Comparison of ENCODE assay signal across 7 mouse cellular contexts in genomic region chr2:90917999-90918698, GRCm38 (mm10). TPM values are rescaled to one million over a fixed set of nuclear protein-coding genes. Genes with fewer than 3 reads are reported as not detected.
DNase-seq lines count a peak whose midpoint lies in the region; ATAC-seq and TF ChIP-seq lines count a peak whose summit lies in the region.

No protein-coding gene starts in this region.

- ATAC-seq in CD4-positive, CD25-positive, alpha-beta regulatory T cell, adult 4 months, result peak; percentile 59
- peak; percentile 72 for ATAC-seq in forebrain, embryonic 13.5 days
- peak; percentile 61 for ATAC-seq in kidney, embryonic 15.5 days (replicated peaks; ENCODE audit: low FRiP score)

- H3K36me3 ChIP-seq in MEL (ENCODE audit: control insufficient read depth in 1 of 2, insufficient read depth in 2 of 2, low read length in 2 of 2), result peaks cover 0 to 15% of the 10 kb centered on the region in 2 experiments; a peak in 3 of 4 replicates
- H3K36me3 ChIP-seq in forebrain, embryonic 13.5 days (ENCODE audit: poor library complexity, severe bottlenecking), result peaks cover 10% of the 10 kb centered on the region
- peaks cover 18% of the 10 kb centered on the region for H3K36me3 ChIP-seq in kidney, embryonic 15.5 days
- H3K36me3 ChIP-seq in megakaryocyte, embryonic 14.5 days (replicated peaks; ENCODE audit: low read length), result peaks cover 21% of the 10 kb centered on the region

- TF ChIP-seq EP300 in MEL (IDR thresholded peaks at IDR 0.05; ENCODE audit: low read depth in 1 of 2, low read length in 2 of 2), result no peak

- peak overlapping the region; percentile 72 for H3K4me2 ChIP-seq in forebrain, embryonic 13.5 days
- peak overlapping the region; percentile 86 for H3K4me2 ChIP-seq in kidney, embryonic 15.5 days

- H3K27ac ChIP-seq in MEL (ENCODE audit: control insufficient read depth, low read depth, low read length), result peak overlapping the region; percentile 58
- H3K27ac ChIP-seq in forebrain, embryonic 13.5 days, result peak overlapping the region; percentile 87
- peak overlapping the region; percentile 94 for H3K27ac ChIP-seq in kidney, embryonic 15.5 days

- 11% methylated on average over 16 of the region's 16 CpGs for WGBS in forebrain, embryonic 13.5 days
- WGBS in kidney, embryonic 15.5 days, result 10% methylated on average over 16 of the region's 16 CpGs

- TF ChIP-seq CTCF in MEL (IDR thresholded peaks at IDR 0.05 in 2 of 3, conservative IDR thresholded peaks at IDR 0.05 in 1 of 3; ENCODE audit: control insufficient read depth in 1 of 3, insufficient read depth in 1 of 3, low read depth in 2 of 3, low read length in 3 of 3, poor library complexity in 1 of 3, severe bottlenecking in 1 of 3), result no peak

- DNase-seq in MEL (ENCODE audit: low read depth, low spot score), result peak; percentile 65
- DNase-seq in left cerebral cortex, adult 11 months (ENCODE audit: low spot score), result no peak
- no peak for DNase-seq in frontal cortex, postnatal 10 days (ENCODE audit: low spot score in 2 of 2)

- peaks cover 31% of the 10 kb centered on the region for H3K79me2 ChIP-seq in MEL (ENCODE audit: control insufficient read depth, insufficient read depth, low read length, poor library complexity)

- peaks cover 0 to 5% of the 10 kb centered on the region in 2 experiments; a peak in 3 of 4 replicates for H3K4me1 ChIP-seq in MEL (ENCODE audit: control insufficient read depth in 1 of 2, insufficient read depth in 2 of 2, low read length in 2 of 2)
- H3K4me1 ChIP-seq in forebrain, embryonic 13.5 days, result peaks cover 39% of the 10 kb centered on the region
- peaks cover 28% of the 10 kb centered on the region for H3K4me1 ChIP-seq in kidney, embryonic 15.5 days
- peaks cover 43% of the 10 kb centered on the region for H3K4me1 ChIP-seq in megakaryocyte, embryonic 14.5 days

- peak in 1 of 2 experiments; percentile 37; a peak in 2 of 4 replicates for TF ChIP-seq POLR2A in MEL (IDR thresholded peaks at IDR 0.05; ENCODE audit: control insufficient read depth in 1 of 2, insufficient read depth in 1 of 2, low read depth in 1 of 2, low read length in 2 of 2, poor library complexity in 1 of 2)

- peak overlapping the region; percentile 93 for H3K9ac ChIP-seq in MEL (ENCODE audit: control insufficient read depth, low read depth, low read length, poor library complexity, severe bottlenecking)
- peak overlapping the region; percentile 95 for H3K9ac ChIP-seq in forebrain, embryonic 13.5 days
- H3K9ac ChIP-seq in kidney, embryonic 15.5 days, result peak overlapping the region; percentile 81

- no peaks in the 10 kb centered on the region for H3K27me3 ChIP-seq in MEL (ENCODE audit: control insufficient read depth in 1 of 2, insufficient read depth in 2 of 2, low read length in 2 of 2)
- no peaks in the 10 kb centered on the region for H3K27me3 ChIP-seq in forebrain, embryonic 13.5 days
- H3K27me3 ChIP-seq in kidney, embryonic 15.5 days, result no peaks in the 10 kb centered on the region
- peaks cover 2% of the 10 kb centered on the region for H3K27me3 ChIP-seq in megakaryocyte, embryonic 14.5 days (replicated peaks)

- H3K4me3 ChIP-seq in MEL (ENCODE audit: control insufficient read depth in 1 of 2, insufficient read depth in 1 of 2, low read depth in 2 of 2, low read length in 2 of 2), result peak overlapping the region; percentile 61 to 95
- H3K4me3 ChIP-seq in forebrain, embryonic 13.5 days, result peak overlapping the region; percentile 65
- peak overlapping the region; percentile 72 for H3K4me3 ChIP-seq in kidney, embryonic 15.5 days (replicated peaks)
- peak overlapping the region; percentile 96 for H3K4me3 ChIP-seq in megakaryocyte, embryonic 14.5 days (replicated peaks)

- no peaks in the 10 kb centered on the region for H3K9me3 ChIP-seq in MEL (replicated peaks; ENCODE audit: insufficient read depth, low read length)
- no peaks in the 10 kb centered on the region for H3K9me3 ChIP-seq in forebrain, embryonic 13.5 days (replicated peaks)
- no peaks in the 10 kb centered on the region for H3K9me3 ChIP-seq in kidney, embryonic 15.5 days (replicated peaks)
- H3K9me3 ChIP-seq in megakaryocyte, embryonic 14.5 days, result no peaks in the 10 kb centered on the region

- TF ChIP-seq RAD21 in MEL (IDR thresholded peaks at IDR 0.05; ENCODE audit: low read depth, low read length), result no peak

TF ChIP-seq in MEL, 35 proteins besides CTCF, POLR2A, EP300 and RAD21:
- TF ChIP-seq ZC3H11A (IDR thresholded peaks at IDR 0.05; ENCODE audit: low read depth, low read length), result no peak
- no peak for TF ChIP-seq ETS1 (IDR thresholded peaks at IDR 0.05; ENCODE audit: low read depth, low read length)
- peak; percentile 65 for TF ChIP-seq ZNF384 (IDR thresholded peaks at IDR 0.05; ENCODE audit: low read depth, low read length)
- no peak for TF ChIP-seq CHD2 (IDR thresholded peaks at IDR 0.05; ENCODE audit: low read length)
- TF ChIP-seq ZKSCAN1 (IDR thresholded peaks at IDR 0.05; ENCODE audit: low read depth, low read length), result no peak
- TF ChIP-seq MXI1 (IDR thresholded peaks at IDR 0.05; ENCODE audit: low read depth, low read length), result peak; percentile 42; the same call in 1 of the 2 replicates
- no peak for TF ChIP-seq BHLHE40 (IDR thresholded peaks at IDR 0.05; ENCODE audit: borderline replicate concordance, low read depth, low read length)
- TF ChIP-seq MYB (IDR thresholded peaks at IDR 0.05; ENCODE audit: low read depth, low read length), result no peak
- TF ChIP-seq MAZ (IDR thresholded peaks at IDR 0.05; ENCODE audit: low read depth, low read length), result no peak; the same call in 1 of the 2 replicates
- no peak for TF ChIP-seq JUND (IDR thresholded peaks at IDR 0.05; ENCODE audit: low read depth, low read length)
- no peak for TF ChIP-seq TCF12 (IDR thresholded peaks at IDR 0.05; ENCODE audit: low read depth, low read length)
- TF ChIP-seq POLR2AphosphoS2 (IDR thresholded peaks at IDR 0.05; ENCODE audit: low read length), result no peak
TF ChIP-seq in MEL: peak in this region for 2.

RNA-seq across cellular contexts. Expression of gene Ndufs3, which starts 13.5 kb away (rescaled TPM):
- polyA plus RNA-seq in CD4-positive, CD25-positive, alpha-beta regulatory T cell, adult 4 months (2017; shearing (Covaris generic)), result 100 to 1,000 TPM; 103 to 127 TPM
- 134 and 137 TPM in 2 replicates for total RNA-seq in MEL (2012; rRNA removed)
- 100 to 1,000 TPM in 1 of 2 experiments, not detected in 1; 193 TPM for polyA plus RNA-seq in MEL (2012; ENCODE audit: insufficient read depth in 1 of 2, insufficient read length in 2 of 2, low read depth in 1 of 2, low replicate concordance in 2 of 2, missing spikeins in 1 of 2)
- 219 and 222 TPM in 2 replicates for polyA plus RNA-seq in forebrain, embryonic 13.5 days (2015; fragmentation: Nextera tagmentation; extraction: Ambion mirVana)
- polyA plus RNA-seq in kidney, embryonic 15.5 days (2015; fragmentation: Nextera tagmentation; extraction: Ambion mirVana), result 232 and 236 TPM in 2 replicates
- polyA plus RNA-seq in megakaryocyte, embryonic 14.5 days (2012; ENCODE audit: insufficient read depth, low replicate concordance), result 16.0 and 56.8 TPM in 2 replicates

RNA-seq across cellular contexts. Expression of gene Kbtbd4, which starts 13.6 kb away (rescaled TPM):
- polyA plus RNA-seq in CD4-positive, CD25-positive, alpha-beta regulatory T cell, adult 4 months (2017; shearing (Covaris generic)), result 10 to 100 TPM; 40.3 to 50.4 TPM
- 18.0 and 21.9 TPM in 2 replicates for total RNA-seq in MEL (2012; rRNA removed)
- polyA plus RNA-seq in MEL (2012; ENCODE audit: insufficient read depth in 1 of 2, insufficient read length in 2 of 2, low read depth in 1 of 2, low replicate concordance in 2 of 2, missing spikeins in 1 of 2), result 10 to 100 TPM in 1 of 2 experiments, not detected in 1; 23.1 TPM
- polyA plus RNA-seq in forebrain, embryonic 13.5 days (2015; fragmentation: Nextera tagmentation; extraction: Ambion mirVana), result 59.2 and 67.6 TPM in 2 replicates
- 39.2 and 42.4 TPM in 2 replicates for polyA plus RNA-seq in kidney, embryonic 15.5 days (2015; fragmentation: Nextera tagmentation; extraction: Ambion mirVana)
- 2.4 and 5.0 TPM in 2 replicates for polyA plus RNA-seq in megakaryocyte, embryonic 14.5 days (2012; ENCODE audit: insufficient read depth, low replicate concordance)

RNA-seq across cellular contexts. Expression of gene Celf1, which starts 22.0 kb away (rescaled TPM):
- polyA plus RNA-seq in CD4-positive, CD25-positive, alpha-beta regulatory T cell, adult 4 months (2017; shearing (Covaris generic)), result 10 to 100 TPM; 52.7 to 54.9 TPM
- 46.2 and 49.6 TPM in 2 replicates for total RNA-seq in MEL (2012; rRNA removed)
- 100 to 1,000 TPM in 1 of 2 experiments, 10 to 100 TPM in 1; 82.3 to 212 TPM for polyA plus RNA-seq in MEL (2012; ENCODE audit: insufficient read depth in 1 of 2, insufficient read length in 2 of 2, low read depth in 1 of 2, low replicate concordance in 2 of 2, missing spikeins in 1 of 2)
- polyA plus RNA-seq in forebrain, embryonic 13.5 days (2015; fragmentation: Nextera tagmentation; extraction: Ambion mirVana), result 132 and 138 TPM in 2 replicates
- 104 and 107 TPM in 2 replicates for polyA plus RNA-seq in kidney, embryonic 15.5 days (2015; fragmentation: Nextera tagmentation; extraction: Ambion mirVana)
- 8.0 and 10.4 TPM in 2 replicates for polyA plus RNA-seq in megakaryocyte, embryonic 14.5 days (2012; ENCODE audit: insufficient read depth, low replicate concordance)

RNA-seq across cellular contexts. Expression of gene C1qtnf4, which starts 32.5 kb away (rescaled TPM):
- under 1 TPM; 0.82 to 0.83 TPM for polyA plus RNA-seq in CD4-positive, CD25-positive, alpha-beta regulatory T cell, adult 4 months (2017; shearing (Covaris generic))
- not detected in 2 replicates for total RNA-seq in MEL (2012; rRNA removed)
- polyA plus RNA-seq in MEL (2012; ENCODE audit: insufficient read depth in 1 of 2, insufficient read length in 2 of 2, low read depth in 1 of 2, low replicate concordance in 2 of 2, missing spikeins in 1 of 2), result not detected
- polyA plus RNA-seq in forebrain, embryonic 13.5 days (2015; fragmentation: Nextera tagmentation; extraction: Ambion mirVana), result 9.0 and 9.4 TPM in 2 replicates
- 9.0 and 9.2 TPM in 2 replicates for polyA plus RNA-seq in kidney, embryonic 15.5 days (2015; fragmentation: Nextera tagmentation; extraction: Ambion mirVana)
- 0.18 TPM in 1 of 2 replicates, not detected in the other for polyA plus RNA-seq in megakaryocyte, embryonic 14.5 days (2012; ENCODE audit: insufficient read depth, low replicate concordance)
